Mouse (Mus musculus) MEL (cell line): ENCODE results near the gene Camta1. TPM values are rescaled to one million over a fixed set of nuclear protein-coding genes. Genes with fewer than 3 reads are reported as not detected.

Experiments
- DNase-seq: peaks from one replicate; pipeline ENCODE4 v3.0.0; 2011; ENCODE audit warnings: low read depth, low spot score
- H3K27ac ChIP-seq: 2 replicates; pipeline ENCODE4 v1.5.1; 2012; ENCODE audit warnings: low read depth, mild to moderate bottlenecking, control low read depth, low read length, moderate library complexity; ENCODE audit not compliant: control insufficient read depth
- H3K27me3 ChIP-seq, 2 experiments: fragments of 150-350 bp in 1 of 2; sonication (generic) in 1 of 2; 2 replicates each; pipeline ENCODE4 v1.6.1; 2012; ENCODE audit warnings: low read length in 2 of 2, mild to moderate bottlenecking in 2 of 2, improper control_type of control experiment in 1 of 2, moderate library complexity in 1 of 2; ENCODE audit not compliant: insufficient read depth in 2 of 2, control insufficient read depth in 1 of 2
- H3K36me3 ChIP-seq, 2 experiments: 2 replicates each; pipeline ENCODE4 v1.6.1; 2012 to 2014; ENCODE audit warnings: low read length in 2 of 2, improper control_type of control experiment in 1 of 2, inconsistent platforms in 1 of 2, mild to moderate bottlenecking in 1 of 2; ENCODE audit not compliant: insufficient read depth in 2 of 2, control insufficient read depth in 1 of 2
- H3K4me1 ChIP-seq, 2 experiments: fragments of 150-350 bp in 1 of 2; sonication (generic) in 1 of 2; 2 replicates each; pipeline ENCODE4 v1.6.1; 2012; ENCODE audit warnings: low read length in 2 of 2, improper control_type of control experiment in 1 of 2, mild to moderate bottlenecking in 1 of 2; ENCODE audit not compliant: insufficient read depth in 2 of 2, control insufficient read depth in 1 of 2
- H3K4me3 ChIP-seq, 2 experiments: fragments of 150-350 bp in 1 of 2; sonication (generic) in 1 of 2; 2 replicates each; pipeline ENCODE4 v1.5.1; 2012; ENCODE audit warnings: low read depth in 2 of 2, low read length in 2 of 2, mild to moderate bottlenecking in 2 of 2, moderate library complexity in 2 of 2, control low read depth in 1 of 2, improper control_type of control experiment in 1 of 2; ENCODE audit not compliant: control insufficient read depth in 1 of 2, insufficient read depth in 1 of 2
- H3K79me2 ChIP-seq: 2 replicates; pipeline ENCODE4 v1.6.1; 2012; ENCODE audit warnings: mild to moderate bottlenecking, low read length, moderate library complexity; ENCODE audit not compliant: control insufficient read depth, poor library complexity, insufficient read depth
- H3K9ac ChIP-seq: 2 replicates; pipeline ENCODE4 v1.6.1; 2012; ENCODE audit warnings: low read depth, mild to moderate bottlenecking, control low read depth, low read length, moderate library complexity; ENCODE audit not compliant: control insufficient read depth, poor library complexity, severe bottlenecking
- H3K9me3 ChIP-seq: fragments of 150-350 bp; sonication (generic); replicated peaks from 2 replicates; pipeline ENCODE4 v1.6.1; 2012; ENCODE audit warnings: mild to moderate bottlenecking, low read length, improper control_type of control experiment, moderate library complexity; ENCODE audit not compliant: insufficient read depth
- BHLHE40 ChIP-seq: IDR thresholded peaks from 2 replicates; pipeline ENCODE4 v1.6.1; 2012; ENCODE audit warnings: low read depth, mild to moderate bottlenecking, inconsistent platforms, low read length, improper control_type of control experiment, borderline replicate concordance
- E2F4 ChIP-seq: IDR thresholded peaks from 2 replicates; pipeline ENCODE4 v1.6.1; 2011; ENCODE audit warnings: low read depth, low read length, improper control_type of control experiment, borderline replicate concordance
- ELF1 ChIP-seq: IDR thresholded peaks from 2 replicates; pipeline ENCODE4 v1.6.1; 2014; ENCODE audit warnings: low read depth, mild to moderate bottlenecking, inconsistent platforms, low read length, improper control_type of control experiment, moderate library complexity
- EP300 ChIP-seq, 2 experiments: IDR thresholded peaks; 2 replicates each; pipeline ENCODE4 v1.6.1; 2011; ENCODE audit warnings: improper control_type of control experiment in 2 of 2, low read length in 2 of 2, low read depth in 1 of 2, mild to moderate bottlenecking in 1 of 2
- ETS1 ChIP-seq: IDR thresholded peaks from 2 replicates; pipeline ENCODE4 v1.6.1; 2012; ENCODE audit warnings: low read depth, mild to moderate bottlenecking, inconsistent platforms, low read length, improper control_type of control experiment, moderate library complexity
- GABPA ChIP-seq: IDR thresholded peaks from 2 replicates; pipeline ENCODE4 v1.6.1; 2012; ENCODE audit warnings: low read depth, mild to moderate bottlenecking, inconsistent platforms, low read length, improper control_type of control experiment, moderate library complexity
- GATA1 ChIP-seq: IDR thresholded peaks from 2 replicates; pipeline ENCODE4 v1.6.1; 2011; ENCODE audit warnings: low read depth, low read length, improper control_type of control experiment
- HCFC1 ChIP-seq: IDR thresholded peaks from 2 replicates; pipeline ENCODE4 v1.6.1; 2012; ENCODE audit warnings: low read depth, mild to moderate bottlenecking, inconsistent platforms, low read length, improper control_type of control experiment, moderate library complexity
- MAFK ChIP-seq: IDR thresholded peaks from 2 replicates; pipeline ENCODE4 v1.6.1; 2011; ENCODE audit warnings: low read depth, mild to moderate bottlenecking, low read length, improper control_type of control experiment, borderline replicate concordance
- MAZ ChIP-seq: IDR thresholded peaks from 2 replicates; pipeline ENCODE4 v1.6.1; 2012; ENCODE audit warnings: low read depth, mild to moderate bottlenecking, inconsistent platforms, low read length, improper control_type of control experiment
- MEF2A ChIP-seq: IDR thresholded peaks from 2 replicates; pipeline ENCODE4 v1.6.1; 2014; ENCODE audit warnings: low read depth, mild to moderate bottlenecking, inconsistent platforms, low read length, improper control_type of control experiment; ENCODE audit not compliant: poor library complexity, insufficient replicate concordance, severe bottlenecking; ENCODE audit errors: extremely low read depth
- MXI1 ChIP-seq: IDR thresholded peaks from 2 replicates; pipeline ENCODE4 v1.6.1; 2011; ENCODE audit warnings: mild to moderate bottlenecking, low read depth, low read length, improper control_type of control experiment
- NELFE ChIP-seq: IDR thresholded peaks from 2 replicates; pipeline ENCODE4 v1.6.1; 2011; ENCODE audit warnings: low read depth, low read length, improper control_type of control experiment
- RAD21 ChIP-seq: IDR thresholded peaks from 2 replicates; pipeline ENCODE4 v1.6.1; 2011; ENCODE audit warnings: mild to moderate bottlenecking, low read depth, low read length, improper control_type of control experiment
- TAL1 ChIP-seq: IDR thresholded peaks from 2 replicates; pipeline ENCODE4 v1.6.1; 2012; ENCODE audit warnings: mild to moderate bottlenecking, inconsistent platforms, low read length, moderate library complexity, mixed read lengths
- TBP ChIP-seq: IDR thresholded peaks from 2 replicates; pipeline ENCODE4 v1.8.0; 2011; ENCODE audit warnings: low read depth, low read length, improper control_type of control experiment
- TCF12 ChIP-seq: IDR thresholded peaks from 2 replicates; pipeline ENCODE4 v1.6.1; 2014; ENCODE audit warnings: low read depth, mild to moderate bottlenecking, inconsistent platforms, low read length, improper control_type of control experiment, moderate library complexity
- USF1 ChIP-seq: IDR thresholded peaks from 2 replicates; pipeline ENCODE4 v1.6.1; 2014; ENCODE audit warnings: low read depth, mild to moderate bottlenecking, inconsistent platforms, low read length, improper control_type of control experiment, moderate library complexity
- USF2 ChIP-seq, 2 experiments: IDR thresholded peaks; 2 replicates each; pipeline ENCODE4 v1.6.1; 2011 to 2012; ENCODE audit warnings: improper control_type of control experiment in 2 of 2, low read length in 2 of 2, borderline replicate concordance in 1 of 2, inconsistent platforms in 1 of 2, low read depth in 1 of 2, mild to moderate bottlenecking in 1 of 2; ENCODE audit not compliant: insufficient read depth in 1 of 2
- ZMIZ1 ChIP-seq: IDR thresholded peaks from 2 replicates; pipeline ENCODE4 v1.6.1; 2012; ENCODE audit warnings: low read depth, mild to moderate bottlenecking, inconsistent platforms, low read length, improper control_type of control experiment, moderate library complexity
- ZNF384 ChIP-seq: IDR thresholded peaks from 2 replicates; pipeline ENCODE4 v1.6.1; 2012; ENCODE audit warnings: low read depth, mild to moderate bottlenecking, inconsistent platforms, low read length, improper control_type of control experiment
- polyA plus RNA-seq, 2 experiments: library from polyadenylated mRNA; stranded (reverse) in 1 of 2; unstranded in 1 of 2; fragments of >175 nt in 1 of 2; fragments of >200 nt in 1 of 2; gene quantifications; 2 replicates each; pipeline versions ENCODE4 v1.2.1 to v1.2.4; 2012; ENCODE audit warnings: low replicate concordance in 2 of 2, low read depth in 1 of 2; ENCODE audit not compliant: insufficient read length in 2 of 2, insufficient read depth in 1 of 2, missing spikeins in 1 of 2
- total RNA-seq: library from RNA; depleted of rRNA; stranded (reverse); fragments of 300-350 nt; gene quantifications from 2 replicates; pipeline ENCODE4 v1.2.3, GENCODE M21; 2012

Gene Camta1
- total and polyA plus RNA-seq, 3 experiments, result 28.2 to 87.5 TPM; not detected in 1

DNA sequence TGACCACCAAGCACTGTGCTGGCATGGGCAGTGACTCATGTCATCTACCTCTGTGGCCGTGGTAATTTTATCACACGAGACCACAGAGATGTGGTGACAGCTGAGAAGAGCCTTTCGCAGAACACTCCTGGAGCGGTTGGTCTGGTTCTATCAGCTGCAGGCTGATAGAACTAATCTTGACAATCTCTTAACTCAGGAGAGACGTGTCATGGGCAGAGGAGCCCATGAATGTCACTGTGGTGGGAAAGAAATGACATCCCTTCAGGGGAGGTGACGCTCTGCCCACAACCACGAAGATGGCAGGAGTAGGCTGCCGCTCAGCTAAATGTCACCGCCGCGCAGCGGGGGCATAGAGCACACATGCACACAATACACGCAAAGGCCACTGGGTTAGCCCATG lies 937.4 kb downstream of the Camta1 start:
- no peaks in the 10 kb centered on the region for H3K36me3 ChIP-seq
- no peaks in the 10 kb centered on the region for H3K9me3 ChIP-seq
- peak; percentile 32 for DNase-seq
- H3K4me1 ChIP-seq, result peaks cover 2 to 10% of the 10 kb centered on the region in 2 experiments
- H3K27ac ChIP-seq, result no peak overlapping the region
- peak overlapping the region; percentile 47 for H3K9ac ChIP-seq
- peak overlapping the region; percentile 62 to 72 for H3K4me3 ChIP-seq
- TF ChIP-seq TBP (no peak), EP300 (IDR thresholded peaks at IDR 0.05; ENCODE audit: low read depth in 1 of 2, low read length in 2 of 2) (peak in 1 of 2 experiments; percentile 48; a peak in 2 of 4 replicates), TAL1 (peak; percentile 29; the same call in 1 of the 2 replicates), HCFC1 (no peak), ZMIZ1 (no peak), MAZ (0 out of 2 replicates have a peak, but pooled peaks have one; percentile 39), E2F4 (no peak), GATA1 (peak; percentile 52; the same call in 1 of the 2 replicates), ELF1 (no peak), MXI1 (peak; percentile 45; the same call in 1 of the 2 replicates), RAD21 (no peak), ZNF384 (no peak; the same call in 1 of the 2 replicates), ETS1 (peak; percentile 69), TCF12 (peak; percentile 40; the same call in 1 of the 2 replicates), USF2 (IDR thresholded peaks at IDR 0.05; ENCODE audit: borderline replicate concordance in 1 of 2, insufficient read depth in 1 of 2, low read depth in 1 of 2, low read length in 2 of 2) (no peak)
- peaks cover 0 to 6% of the 10 kb centered on the region in 2 experiments; a peak in 3 of 4 replicates for H3K27me3 ChIP-seq
- no peaks in the 10 kb centered on the region for H3K79me2 ChIP-seq

DNA sequence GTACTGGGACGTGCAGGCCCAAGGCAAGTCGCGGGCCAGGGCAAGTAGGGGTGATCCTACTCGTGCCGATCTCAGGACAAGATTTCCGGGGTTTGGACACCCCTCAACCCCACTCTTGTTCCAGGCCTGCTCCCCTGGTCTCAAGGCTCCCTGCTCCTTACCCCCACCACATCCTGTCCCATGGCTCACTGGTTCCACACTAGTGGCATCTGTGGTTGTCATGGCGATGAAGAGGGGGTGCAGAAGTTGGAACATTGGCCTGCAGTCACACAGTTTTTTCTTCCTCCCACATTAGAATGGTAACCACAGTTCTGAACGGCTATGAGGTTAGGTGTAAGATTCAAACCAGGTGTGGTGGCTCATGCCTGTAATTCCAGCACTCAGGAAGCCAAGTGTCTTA lies 940.5 kb downstream of the Camta1 start:
- H3K9me3 ChIP-seq, result no peaks in the 10 kb centered on the region
- no peak for DNase-seq
- H3K36me3 ChIP-seq, result no peaks in the 10 kb centered on the region
- 0 out of 4 replicates have a peak, but pooled peaks cover 0 to 2% of the 10 kb centered on the region in 2 experiments for H3K27me3 ChIP-seq
- no peak overlapping the region for H3K9ac ChIP-seq
- H3K4me3 ChIP-seq, result no peak overlapping the region
- TF ChIP-seq BHLHE40, result no peak
- no peak for TF ChIP-seq GABPA
- TF ChIP-seq MAFK, result no peak
- no peak for TF ChIP-seq USF1
- TF ChIP-seq NELFE, result no peak
- TF ChIP-seq MEF2A, result no peak
- no peaks in the 10 kb centered on the region for H3K79me2 ChIP-seq
- peaks cover 2 to 10% of the 10 kb centered on the region in 2 experiments for H3K4me1 ChIP-seq
- no peak overlapping the region for H3K27ac ChIP-seq
